Mouse (Mus musculus): ENCODE measurements around the gene Fam221b. TPM values are rescaled to one million over a fixed set of nuclear protein-coding genes. Genes with fewer than 3 reads are reported as not detected.

Fam221b gene
- polyA plus RNA-seq, 1 experiment from 2014 or later: 1.5 TPM

DNA sequence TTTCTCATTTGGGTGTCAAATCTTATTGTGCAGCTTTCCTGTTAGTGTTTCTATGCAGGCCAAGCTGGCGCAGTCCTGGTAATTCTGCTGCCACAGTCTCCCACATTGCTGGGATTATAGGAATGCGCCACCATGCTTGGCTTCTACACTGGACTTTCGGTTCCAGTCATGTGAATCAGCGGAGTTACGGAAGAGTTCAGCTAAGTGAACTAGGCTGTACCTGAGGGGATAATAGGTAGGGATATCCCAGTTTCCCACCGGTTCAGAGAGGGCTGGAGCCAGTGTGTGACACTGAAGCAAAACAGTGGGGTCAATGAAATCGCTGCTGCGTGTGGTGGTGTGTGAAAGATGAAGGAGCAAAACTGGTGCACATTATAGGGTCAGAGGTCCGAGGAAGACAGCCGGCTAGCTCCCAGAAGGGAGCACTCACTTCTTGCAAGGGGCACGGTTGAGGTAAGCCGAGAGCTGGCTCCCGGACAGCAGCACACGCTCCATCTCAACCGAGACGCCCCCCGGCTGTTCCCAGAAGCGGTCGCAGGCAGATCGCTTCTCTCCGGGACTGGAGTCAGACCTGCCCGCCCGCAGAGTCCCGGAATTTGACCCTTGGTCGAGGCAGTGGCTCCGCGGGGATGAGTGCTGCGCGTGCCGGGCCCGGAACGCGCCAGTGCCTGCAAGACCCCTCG, 13.1 kb downstream of the Fam221b start:
- H3K9me3 ChIP-seq: no peaks in the 10 kb centered on the region
- peak overlapping the region; percentile 81 for H3K4me2 ChIP-seq
- WGBS: 5% methylated on average over 34 of the region's 34 CpGs

DNA sequence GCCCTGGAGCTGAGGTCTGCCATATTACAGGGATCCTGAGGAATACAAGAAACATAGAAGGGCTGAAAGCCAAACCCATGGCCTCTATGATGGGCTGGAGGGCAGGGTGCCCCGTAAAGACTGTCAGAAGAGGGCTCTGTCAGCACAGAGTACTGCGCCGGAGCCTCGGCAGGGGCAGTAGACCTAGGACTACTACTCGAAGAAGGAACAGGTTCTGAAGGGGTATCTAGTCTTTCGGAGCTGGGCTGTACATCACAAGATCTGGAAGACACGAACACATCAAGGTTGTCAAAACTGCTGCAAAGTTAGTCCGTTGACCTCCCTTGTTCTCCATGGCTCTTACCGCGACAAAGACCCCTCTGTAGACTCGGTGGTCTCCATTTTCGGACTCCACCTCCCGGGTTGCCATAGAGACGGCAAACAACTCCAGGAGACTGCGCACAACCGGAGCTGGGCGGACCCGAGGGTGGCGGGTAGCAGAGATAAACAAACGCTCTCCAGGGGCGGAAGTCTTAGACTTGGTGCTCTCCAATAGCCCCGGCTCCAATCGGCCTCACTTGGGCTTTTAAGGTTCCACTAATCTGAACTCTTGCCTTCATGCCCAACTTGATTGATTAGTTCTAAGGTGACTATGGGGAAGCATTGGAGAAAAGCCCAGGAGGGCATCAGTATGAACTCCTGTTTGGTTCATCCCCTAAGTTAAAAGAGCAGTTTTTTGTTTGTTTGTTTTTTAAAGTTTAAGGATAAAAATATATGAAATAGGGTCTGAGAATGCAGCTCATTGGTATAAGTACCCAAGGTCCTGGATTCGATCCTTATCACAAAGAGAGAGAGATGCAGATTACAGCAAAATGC, 15.6 kb downstream of the Fam221b start, which contains the start of gene Spag8:
TSS of gene Spag8 (minus strand) at position 434 of the 855 bp plus-strand sequence.
- ATAC-seq (ENCODE audit: low FRiP score, low read depth): 0 out of 2 replicates have a peak, but pooled peaks have one; percentile 17
- peak within 1 kb of the TSS; percentile 32 for H3K4me3 ChIP-seq
- H3K9ac ChIP-seq: 0 out of 2 replicates have a peak within 1 kb of the TSS, but pooled peaks have one; percentile 20
- no peak within 1 kb of the TSS for H3K27ac ChIP-seq (replicated peaks)
- H3K4me2 ChIP-seq: peak within 1 kb of the TSS; percentile 47
- H3K36me3 ChIP-seq: peaks cover 11% of the 10 kb centered on the region; the same call in 1 of the 2 replicates
- peaks cover 23% of the 10 kb centered on the region for H3K4me1 ChIP-seq (replicated peaks)
- H3K27me3 ChIP-seq: no peaks in the 10 kb centered on the region
- 0 out of 2 replicates have a peak, but pooled peaks cover 3% of the 10 kb centered on the region for H3K9me3 ChIP-seq
- 13% methylated on average over 24 of the region's 24 CpGs for WGBS

More for the DNA sequence above, 13.1 kb downstream of the Fam221b start:
- peak overlapping the region; percentile 95 for H3K27ac ChIP-seq (replicated peaks)
- peaks cover 23% of the 10 kb centered on the region for H3K4me1 ChIP-seq (replicated peaks)
- ATAC-seq (ENCODE audit: low FRiP score, low read depth): no peak
- H3K36me3 ChIP-seq: 0 out of 2 replicates have a peak, but pooled peaks cover under 1% of the 10 kb centered on the region
- H3K27me3 ChIP-seq: no peaks in the 10 kb centered on the region
- peak overlapping the region; percentile 93 for H3K9ac ChIP-seq
- H3K4me3 ChIP-seq: peak overlapping the region; percentile 92

DNA sequence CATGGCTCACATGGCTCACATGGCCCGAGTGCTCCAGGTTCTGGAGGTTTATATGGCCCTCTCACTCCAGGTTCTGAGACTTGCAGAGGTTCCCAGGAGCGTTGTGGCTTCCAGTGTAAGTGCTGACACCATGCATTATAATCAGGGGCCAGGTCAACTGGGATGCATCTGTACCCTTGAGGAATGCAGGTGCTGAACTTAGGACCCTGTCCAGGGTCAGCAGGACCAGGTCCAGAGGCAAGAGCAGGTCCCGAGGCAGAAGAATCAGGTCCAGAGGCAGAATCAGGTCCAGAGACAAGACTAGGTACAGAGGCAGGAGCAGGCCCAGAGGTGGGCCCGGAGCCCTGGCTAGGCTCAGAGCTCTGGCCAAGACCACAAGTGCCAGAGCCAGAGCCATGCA, 16.2 kb downstream of the Fam221b start:
- 90% methylated on average over 4 of the region's 4 CpGs for WGBS
- Histone ChIP-seq H3K4me3 (0 out of 2 replicates have a peak overlapping the region, but pooled peaks have one; percentile 32), H3K27ac (replicated peaks) (no peak overlapping the region), H3K36me3 (peaks cover 11% of the 10 kb centered on the region; the same call in 1 of the 2 replicates), H3K27me3 (no peaks in the 10 kb centered on the region), H3K9ac (no peak overlapping the region), H3K4me1 (replicated peaks) (peaks cover 23% of the 10 kb centered on the region), H3K4me2 (peak overlapping the region; percentile 47), H3K9me3 (0 out of 2 replicates have a peak, but pooled peaks cover 3% of the 10 kb centered on the region)
- no peak for ATAC-seq (ENCODE audit: low FRiP score, low read depth)

DNA sequence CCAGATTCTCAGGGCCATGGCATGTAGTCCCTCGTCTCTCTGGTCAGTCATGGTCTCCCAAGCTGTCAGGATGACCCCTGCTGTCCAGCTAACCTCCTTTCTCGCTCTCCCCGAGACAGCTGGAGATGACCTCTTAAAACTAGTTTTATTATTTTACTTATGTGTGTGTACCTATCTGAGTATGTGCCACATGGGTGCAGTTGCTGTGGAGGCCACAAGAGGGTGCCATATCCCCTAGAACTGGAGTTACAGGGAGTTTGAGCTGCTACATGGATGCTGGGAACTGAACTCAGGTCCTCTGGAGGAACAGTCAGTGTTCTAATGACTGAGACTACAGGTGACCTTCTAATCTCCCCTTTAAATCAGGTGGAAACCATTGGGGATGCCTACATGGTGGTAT, 19.2 kb downstream of the Fam221b start:
- no peaks in the 10 kb centered on the region for H3K27me3 ChIP-seq
- H3K27ac ChIP-seq (replicated peaks): no peak overlapping the region
- no peak overlapping the region for H3K4me3 ChIP-seq

DNA sequence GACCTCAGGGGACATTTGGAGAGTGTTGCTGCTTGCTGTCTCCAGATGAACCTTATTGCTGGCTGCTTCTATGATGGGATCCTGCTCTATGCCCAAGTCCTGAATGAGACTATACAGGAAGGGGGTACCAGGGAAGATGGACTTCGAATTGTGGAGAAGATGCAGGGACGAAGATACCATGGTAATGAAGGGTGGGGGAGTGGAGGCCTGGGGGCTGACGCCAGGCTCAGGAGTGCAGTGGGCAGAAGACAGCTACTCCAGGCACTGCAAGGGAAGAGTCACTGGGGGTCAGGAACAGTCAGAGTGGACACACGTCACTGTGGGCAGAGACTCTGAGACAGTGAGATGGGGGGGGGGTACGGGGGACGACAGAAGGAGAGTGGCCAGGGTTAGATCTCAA, 28.5 kb downstream of the Fam221b start:
- Histone ChIP-seq H3K4me1 (replicated peaks) (no peaks in the 10 kb centered on the region), H3K27me3 (no peaks in the 10 kb centered on the region), H3K9me3 (no peaks in the 10 kb centered on the region), H3K4me3 (no peak overlapping the region), H3K36me3 (no peaks in the 10 kb centered on the region), H3K9ac (no peak overlapping the region), H3K4me2 (no peak overlapping the region), H3K27ac (replicated peaks) (no peak overlapping the region)
- 85% methylated on average over 6 of the region's 6 CpGs for WGBS
- no peak for ATAC-seq (ENCODE audit: low FRiP score, low read depth)

More for the DNA sequence above, 19.2 kb downstream of the Fam221b start:
- Histone ChIP-seq H3K4me1 (replicated peaks) (peaks cover 11% of the 10 kb centered on the region), H3K4me2 (no peak overlapping the region), H3K36me3 (peaks cover 15% of the 10 kb centered on the region; the same call in 1 of the 2 replicates), H3K9me3 (0 out of 2 replicates have a peak, but pooled peaks cover 3% of the 10 kb centered on the region), H3K9ac (no peak overlapping the region)
- over 99% methylated on average over 3 of the region's 3 CpGs for WGBS
- no peak for ATAC-seq (ENCODE audit: low FRiP score, low read depth)

DNA sequence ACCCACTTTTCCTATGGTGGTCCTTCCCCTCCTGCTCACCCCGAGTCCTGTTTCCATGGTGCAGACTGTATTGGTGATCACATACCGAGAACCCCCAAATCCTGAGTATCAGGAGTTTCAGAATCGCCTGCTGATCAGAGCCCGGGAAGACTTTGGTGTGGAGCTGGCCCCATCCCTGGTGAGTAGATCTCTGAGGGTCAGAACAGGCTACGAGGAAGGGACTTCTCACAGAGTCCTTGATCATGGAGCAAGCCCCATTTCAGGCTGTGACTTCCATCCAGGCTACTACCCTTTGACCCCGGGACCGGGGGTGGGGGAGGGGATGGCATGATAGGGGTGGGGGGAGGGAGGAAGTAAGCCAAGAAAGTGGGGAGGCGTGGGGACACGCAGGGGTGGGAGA, 28.9 kb downstream of the Fam221b start:
- no peak overlapping the region for H3K27ac ChIP-seq (replicated peaks)
- 74% methylated on average over 9 of the region's 9 CpGs for WGBS
- no peak for ATAC-seq (ENCODE audit: low FRiP score, low read depth)
- no peak overlapping the region for H3K4me3 ChIP-seq
- no peak overlapping the region for H3K4me2 ChIP-seq
- no peak overlapping the region for H3K9ac ChIP-seq
- H3K27me3 ChIP-seq: no peaks in the 10 kb centered on the region
- H3K9me3 ChIP-seq: no peaks in the 10 kb centered on the region
- no peaks in the 10 kb centered on the region for H3K4me1 ChIP-seq (replicated peaks)
- H3K36me3 ChIP-seq: no peaks in the 10 kb centered on the region

DNA sequence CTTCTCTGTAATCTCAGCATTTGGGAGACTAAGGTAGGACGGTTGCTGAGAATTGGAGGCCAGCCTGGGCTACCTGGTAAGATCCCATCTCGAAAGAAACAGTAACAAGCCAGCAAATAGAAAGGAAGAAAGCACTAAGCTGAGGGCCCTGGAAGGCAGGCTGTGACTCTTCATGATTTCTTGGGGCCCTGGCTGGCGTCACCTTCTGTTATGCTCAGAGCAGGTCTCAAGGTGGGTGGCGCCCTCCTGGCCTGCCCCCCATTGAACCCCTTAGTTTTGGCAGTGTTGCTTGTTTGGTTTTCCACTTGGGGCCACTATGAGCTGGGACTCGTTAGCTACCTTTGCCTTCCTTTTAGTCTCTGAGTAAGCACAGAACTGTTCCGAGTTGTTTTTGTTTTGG, 32.2 kb downstream of the Fam221b start:
- no peak overlapping the region for H3K9ac ChIP-seq
- no peaks in the 10 kb centered on the region for H3K27me3 ChIP-seq
- H3K27ac ChIP-seq (replicated peaks): no peak overlapping the region
- H3K4me1 ChIP-seq (replicated peaks): peaks cover 24% of the 10 kb centered on the region
- no peak overlapping the region for H3K4me2 ChIP-seq
- no peaks in the 10 kb centered on the region for H3K9me3 ChIP-seq
- no peak overlapping the region for H3K4me3 ChIP-seq
- no peak for ATAC-seq (ENCODE audit: low FRiP score, low read depth)
- WGBS: 76% methylated on average over 6 of the region's 6 CpGs
- H3K36me3 ChIP-seq: no peaks in the 10 kb centered on the region

DNA sequence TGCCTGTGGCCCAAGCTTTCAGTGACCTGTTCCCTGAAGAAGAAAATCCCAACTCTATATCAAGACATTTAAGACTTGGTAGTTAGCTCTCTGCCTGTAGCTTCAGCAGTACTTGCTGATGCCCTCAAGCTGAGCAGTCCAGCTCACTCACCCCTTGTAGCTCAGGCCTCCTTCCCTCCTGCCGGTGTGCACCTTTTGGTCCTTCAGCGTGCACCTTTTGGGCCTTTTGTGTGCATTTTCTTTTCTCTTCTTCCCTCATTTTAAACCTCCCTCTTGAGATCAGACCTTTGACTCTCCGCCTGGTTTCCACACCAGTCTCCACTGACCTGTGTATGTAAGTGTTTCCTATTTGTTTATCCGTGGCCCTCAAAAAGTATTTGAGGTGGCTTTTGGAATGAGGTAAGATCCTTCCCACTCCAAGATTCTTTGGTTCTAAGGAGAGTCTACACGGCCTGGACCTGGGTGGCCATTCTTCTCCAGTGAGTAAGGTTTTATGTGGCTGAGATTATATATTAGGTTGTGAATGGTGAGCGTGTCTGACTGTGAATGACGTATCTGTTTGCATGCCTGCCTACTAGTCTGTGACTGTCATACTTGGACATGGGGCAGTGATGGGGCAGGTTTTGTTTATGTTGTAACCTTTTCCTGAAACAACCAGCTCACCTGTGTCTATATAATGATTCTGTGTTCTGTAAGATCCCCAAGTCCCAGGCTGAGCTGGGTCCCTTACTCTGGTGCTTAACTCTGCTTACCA, 34.1 kb downstream of the Fam221b start:
- no peak overlapping the region for H3K27ac ChIP-seq (replicated peaks)
- H3K4me3 ChIP-seq: no peak overlapping the region
- ATAC-seq (ENCODE audit: low FRiP score, low read depth): no peak
- WGBS: 90% methylated on average over 7 of the region's 7 CpGs
- peaks cover 43% of the 10 kb centered on the region for H3K4me1 ChIP-seq (replicated peaks)
- no peaks in the 10 kb centered on the region for H3K27me3 ChIP-seq
- no peaks in the 10 kb centered on the region for H3K9me3 ChIP-seq
- no peak overlapping the region for H3K9ac ChIP-seq
- no peak overlapping the region for H3K4me2 ChIP-seq
- H3K36me3 ChIP-seq: no peaks in the 10 kb centered on the region

DNA sequence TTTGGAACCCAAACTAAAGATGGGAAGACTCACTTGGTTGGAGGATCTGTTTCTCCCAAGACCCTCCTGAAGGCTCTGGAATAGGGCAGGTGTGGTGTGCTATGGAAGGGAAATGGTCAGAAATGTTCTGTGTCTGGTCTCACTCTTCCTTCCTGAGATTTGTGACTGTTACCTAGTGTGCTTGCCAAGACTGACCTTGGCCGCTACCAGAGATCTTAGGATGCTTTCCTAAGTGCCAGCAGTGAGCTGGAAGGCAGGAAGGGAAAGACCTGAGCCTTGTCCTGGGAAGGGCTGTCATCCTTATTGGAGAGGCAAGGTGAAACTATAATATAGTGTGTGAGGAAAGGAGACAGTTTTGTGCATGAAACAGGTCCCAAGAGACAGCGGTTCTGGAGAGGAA, 35.2 kb downstream of the Fam221b start:
- Histone ChIP-seq H3K4me1 (replicated peaks) (peaks cover 49% of the 10 kb centered on the region), H3K27me3 (no peaks in the 10 kb centered on the region), H3K27ac (replicated peaks) (no peak overlapping the region), H3K9me3 (no peaks in the 10 kb centered on the region), H3K9ac (no peak overlapping the region), H3K4me2 (peak overlapping the region; percentile 98), H3K36me3 (no peaks in the 10 kb centered on the region), H3K4me3 (no peak overlapping the region)
- WGBS: 95% methylated on average over 2 of the region's 2 CpGs
- ATAC-seq (ENCODE audit: low FRiP score, low read depth): no peak

DNA sequence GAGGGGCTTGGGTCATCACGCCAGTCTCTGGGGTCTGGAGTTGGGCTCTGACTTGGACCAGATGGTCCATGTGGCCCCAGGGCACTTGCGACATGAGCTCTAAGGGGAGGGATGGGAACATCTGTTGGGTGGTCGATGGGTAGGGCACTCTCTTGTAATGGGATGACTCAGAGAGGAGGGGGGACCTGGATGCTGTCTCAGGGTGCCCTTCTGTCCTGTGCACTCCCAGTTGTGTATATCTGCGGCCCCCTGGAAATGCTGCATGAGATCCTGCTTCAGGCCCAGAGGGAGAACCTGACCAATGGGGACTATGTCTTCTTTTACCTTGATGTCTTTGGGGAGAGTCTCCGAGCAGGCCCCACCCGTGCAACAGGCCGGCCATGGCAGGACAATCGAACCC, 35.6 kb downstream of the Fam221b start:
- H3K4me3 ChIP-seq: no peak overlapping the region
- no peak overlapping the region for H3K9ac ChIP-seq
- H3K27me3 ChIP-seq: no peaks in the 10 kb centered on the region
- H3K36me3 ChIP-seq: no peaks in the 10 kb centered on the region
- H3K27ac ChIP-seq (replicated peaks): no peak overlapping the region
- H3K9me3 ChIP-seq: no peaks in the 10 kb centered on the region
- peaks cover 49% of the 10 kb centered on the region for H3K4me1 ChIP-seq (replicated peaks)
- 72% methylated on average over 8 of the region's 8 CpGs for WGBS
- H3K4me2 ChIP-seq: peak overlapping the region; percentile 98; the same call in 1 of the 2 replicates
- ATAC-seq (ENCODE audit: low FRiP score, low read depth): no peak
